Mouse (Mus musculus) kidney, adult 2 months (tissue): ENCODE measurements around the gene Pax3.

Source experiments
- CTCF ChIP-seq: fragments of 200-500 bp; conservative IDR thresholded peaks from 2 replicates; pipeline ENCODE4 v1.5.1; 2011; ENCODE audit warnings: low read depth, mild to moderate bottlenecking, control low read depth, low read length, moderate library complexity, mixed read lengths; ENCODE audit not compliant: insufficient read depth, insufficient read length
- POLR2A ChIP-seq: fragments of 200-500 bp; IDR thresholded peaks from one replicate; pipeline ENCODE4 v1.6.1; 2011; ENCODE audit warnings: low read depth, low read length, control low read depth

DNA sequence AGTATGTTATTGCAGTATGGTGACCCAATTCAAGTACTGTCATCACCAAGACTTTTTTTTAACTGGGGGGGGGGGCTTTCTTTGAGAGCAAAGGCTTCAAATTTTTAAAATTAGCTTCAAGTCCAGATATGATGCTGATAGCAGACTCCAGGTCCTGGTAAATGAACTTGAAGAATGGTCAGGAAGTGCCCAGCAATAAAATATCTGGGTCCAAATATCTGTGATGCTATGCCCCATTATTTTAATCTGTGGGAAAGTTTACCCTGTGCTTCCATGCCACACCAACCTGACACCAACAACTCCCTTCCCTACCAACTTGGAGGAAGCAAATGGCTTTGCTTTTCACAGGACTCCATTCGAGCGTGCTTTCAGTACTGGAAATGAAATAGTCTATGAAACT lies 8.6 kb downstream of the Pax3 start:
- TF ChIP-seq POLR2A = no peak
- no peak for TF ChIP-seq CTCF
